Mouse (Mus musculus) liver, embryonic 13.5 days (tissue): ENCODE measurements at regions not wholly inside any gene's neighbourhood (a gene's known extent, or its start where the extent isn't known, plus 50 kb on each side); places are given as distances from the start of the nearest gene placed in this dataset.

Source experiments
- ATAC-seq: fragments of 200-750 bp; cut with Nextera tagmentation; 2 replicates; pipeline ENCODE4 v1.8.0; 2017; ENCODE audit warnings: low read depth, mild to moderate bottlenecking, moderate number of reproducible peaks, moderate library complexity
- DNase-seq: peaks from one replicate; pipeline ENCODE4 v3.0.0; 2022
- H3K27ac ChIP-seq: fragments of 300-500 bp; sonication (generic); 2 replicates; pipeline ENCODE4 v1.5.1; 2015; ENCODE audit warnings: moderate library complexity, mild to moderate bottlenecking, inconsistent platforms
- H3K27me3 ChIP-seq: fragments of 300-500 bp; sonication (generic); 2 replicates; pipeline ENCODE4 v1.6.1; 2015; ENCODE audit warnings: mild to moderate bottlenecking, inconsistent platforms
- H3K36me3 ChIP-seq: fragments of 300-500 bp; sonication (generic); 2 replicates; pipeline ENCODE4 v1.6.1; 2015; ENCODE audit warnings: mild to moderate bottlenecking, inconsistent platforms
- H3K4me1 ChIP-seq: fragments of 300-500 bp; sonication (generic); replicated peaks from 2 replicates; pipeline ENCODE4 v1.6.1; 2015; ENCODE audit warnings: inconsistent platforms
- H3K4me2 ChIP-seq: fragments of 300-500 bp; sonication (generic); 2 replicates; pipeline ENCODE4 v1.6.1; 2015; ENCODE audit warnings: inconsistent platforms, mild to moderate bottlenecking, moderate library complexity
- H3K4me3 ChIP-seq: fragments of 300-500 bp; sonication (generic); replicated peaks from 2 replicates; pipeline ENCODE4 v1.5.1; 2015; ENCODE audit warnings: mild to moderate bottlenecking, inconsistent platforms
- H3K9ac ChIP-seq: fragments of 300-500 bp; sonication (generic); 2 replicates; pipeline ENCODE4 v1.6.1; 2015; ENCODE audit warnings: mild to moderate bottlenecking, inconsistent platforms
- H3K9me3 ChIP-seq: fragments of 300-500 bp; sonication (generic); replicated peaks from 2 replicates; pipeline ENCODE4 v1.6.1; 2016; ENCODE audit warnings: inconsistent platforms
- WGBS: fragments of 180-500 bp; shearing (Covaris S2); methylation state at CpG from one replicate; pipeline ENCODE4 v1.1.7; 2015; ENCODE audit not compliant: insufficient replicate concordance; 5-methylcytosine and 5-hydroxymethylcytosine counted together

DNA sequence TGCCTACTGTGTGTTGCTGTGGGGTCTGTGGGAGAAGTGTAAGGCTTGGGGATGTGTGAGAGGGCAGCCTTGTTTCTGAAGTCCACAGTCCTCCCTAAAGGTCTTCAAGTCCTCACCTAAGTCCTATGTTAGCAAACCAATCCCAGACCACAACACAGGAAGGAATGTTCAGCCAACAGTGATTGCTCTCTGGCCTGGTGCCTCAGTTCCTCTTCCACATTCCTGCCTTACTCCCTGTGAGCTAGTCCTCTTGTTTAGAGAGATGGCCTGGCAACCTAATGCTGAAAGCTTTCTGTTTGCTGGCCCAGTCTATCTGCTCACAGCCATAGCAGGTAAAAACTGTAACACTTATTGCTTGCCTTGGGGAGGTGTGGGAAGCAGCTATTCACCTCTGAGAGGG lies 58.4 kb upstream of the Habp2 start:
- Histone ChIP-seq H3K27ac (no peak overlapping the region), H3K9me3 (peaks cover 6% of the 10 kb centered on the region; the same call in 1 of the 2 replicates), H3K36me3 (no peaks in the 10 kb centered on the region), H3K4me1 (no peaks in the 10 kb centered on the region), H3K4me2 (no peak overlapping the region), H3K9ac (no peak overlapping the region), H3K4me3 (no peak overlapping the region), H3K27me3 (no peaks in the 10 kb centered on the region)
- ATAC-seq (no peak), DNase-seq (no peak)

DNA sequence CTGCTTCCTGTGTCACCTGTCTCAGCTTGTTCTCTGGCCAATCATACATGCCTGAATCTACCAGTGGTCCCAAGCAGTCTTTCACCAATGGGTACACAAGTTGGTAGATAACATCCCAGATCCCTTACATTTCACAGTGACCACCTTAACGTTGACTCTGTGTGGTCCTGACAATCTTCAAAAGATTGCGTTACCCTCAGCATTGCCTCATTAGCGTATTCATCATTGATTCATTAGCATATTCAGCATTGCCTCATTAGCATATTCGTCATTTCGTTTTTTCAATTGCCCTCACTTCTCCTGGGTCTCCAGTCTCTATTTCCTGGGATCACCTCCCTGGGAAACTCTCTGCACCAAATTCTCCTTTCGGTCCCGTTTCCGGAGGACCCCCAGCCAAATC lies 55.5 kb upstream of the Habp2 start:
- H3K9ac ChIP-seq: no peak overlapping the region
- ATAC-seq (no peak), DNase-seq (no peak)
- WGBS: 68% methylated on average over 8 of the region's 8 CpGs
- H3K36me3 ChIP-seq: no peaks in the 10 kb centered on the region
- no peak overlapping the region for H3K4me2 ChIP-seq
- no peaks in the 10 kb centered on the region for H3K27me3 ChIP-seq
- H3K27ac ChIP-seq: no peak overlapping the region
- H3K9me3 ChIP-seq: peaks cover 6% of the 10 kb centered on the region; the same call in 1 of the 2 replicates
- no peaks in the 10 kb centered on the region for H3K4me1 ChIP-seq
- no peak overlapping the region for H3K4me3 ChIP-seq

DNA sequence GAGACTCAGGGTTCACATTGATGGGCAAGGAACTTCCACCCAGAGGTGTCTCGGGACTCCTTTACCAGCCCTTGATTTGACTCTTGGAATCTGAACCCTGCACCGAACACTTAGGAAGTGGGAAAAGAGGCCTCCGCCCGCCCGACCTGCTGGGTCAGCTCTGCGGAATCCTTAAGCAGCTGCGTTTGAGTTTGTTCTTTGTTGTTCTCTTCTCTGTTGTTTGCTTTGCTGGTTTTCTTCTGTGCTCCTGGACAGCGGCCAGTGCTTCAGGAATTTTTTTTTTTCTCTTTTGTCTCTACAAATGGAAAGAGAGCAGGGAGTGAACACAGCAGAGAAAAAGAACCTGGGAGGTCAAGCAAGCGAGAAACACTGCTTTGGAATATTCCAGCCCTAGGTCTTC lies 55.1 kb upstream of the Habp2 start:
- H3K27me3 ChIP-seq: no peaks in the 10 kb centered on the region
- no peak overlapping the region for H3K27ac ChIP-seq
- H3K4me1 ChIP-seq: no peaks in the 10 kb centered on the region
- H3K4me2 ChIP-seq: no peak overlapping the region
- H3K4me3 ChIP-seq: no peak overlapping the region
- 66% methylated on average over 9 of the region's 9 CpGs for WGBS
- no peak for DNase-seq
- H3K9ac ChIP-seq: no peak overlapping the region
- H3K9me3 ChIP-seq: peaks cover 6% of the 10 kb centered on the region; the same call in 1 of the 2 replicates
- no peak for ATAC-seq
- H3K36me3 ChIP-seq: no peaks in the 10 kb centered on the region

GRCm38 (mm10) chr19:56232269-56232668 lies 54.7 kb upstream of the Habp2 start:
- no peak for DNase-seq
- Histone ChIP-seq H3K27ac (no peak overlapping the region), H3K9me3 (peaks cover 6% of the 10 kb centered on the region; the same call in 1 of the 2 replicates), H3K36me3 (no peaks in the 10 kb centered on the region), H3K4me3 (no peak overlapping the region), H3K27me3 (no peaks in the 10 kb centered on the region), H3K4me1 (no peaks in the 10 kb centered on the region), H3K9ac (no peak overlapping the region), H3K4me2 (no peak overlapping the region)
- 79% methylated on average over 7 of the region's 7 CpGs for WGBS
- ATAC-seq: no peak

DNA sequence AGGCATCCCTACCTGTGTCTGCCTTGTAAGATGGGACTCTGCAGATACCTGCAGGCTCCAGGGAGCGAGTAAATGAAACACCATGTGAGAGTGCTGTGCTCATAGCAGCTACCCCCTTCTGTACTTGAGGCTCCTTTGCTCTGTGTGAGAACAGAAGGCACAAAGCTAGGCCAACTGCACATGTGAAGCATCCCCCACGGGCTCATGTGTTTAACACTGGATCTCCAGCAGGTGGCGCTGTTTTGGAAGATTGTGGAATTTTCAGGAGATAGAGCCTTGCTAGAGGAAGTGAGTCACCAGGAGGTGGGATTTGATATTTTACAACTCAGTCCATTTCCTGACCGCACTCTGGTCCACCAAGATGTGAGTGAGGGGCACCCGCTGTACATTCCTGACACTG lies 54.0 kb upstream of the Habp2 start:
- DNase-seq (no peak), ATAC-seq (no peak)
- WGBS: 84% methylated on average over 5 of the region's 5 CpGs
- no peak overlapping the region for H3K9ac ChIP-seq
- no peak overlapping the region for H3K4me3 ChIP-seq
- H3K4me1 ChIP-seq: no peaks in the 10 kb centered on the region
- H3K27me3 ChIP-seq: no peaks in the 10 kb centered on the region
- no peaks in the 10 kb centered on the region for H3K36me3 ChIP-seq
- no peak overlapping the region for H3K27ac ChIP-seq
- peaks cover 6% of the 10 kb centered on the region; the same call in 1 of the 2 replicates for H3K9me3 ChIP-seq
- H3K4me2 ChIP-seq: no peak overlapping the region

DNA sequence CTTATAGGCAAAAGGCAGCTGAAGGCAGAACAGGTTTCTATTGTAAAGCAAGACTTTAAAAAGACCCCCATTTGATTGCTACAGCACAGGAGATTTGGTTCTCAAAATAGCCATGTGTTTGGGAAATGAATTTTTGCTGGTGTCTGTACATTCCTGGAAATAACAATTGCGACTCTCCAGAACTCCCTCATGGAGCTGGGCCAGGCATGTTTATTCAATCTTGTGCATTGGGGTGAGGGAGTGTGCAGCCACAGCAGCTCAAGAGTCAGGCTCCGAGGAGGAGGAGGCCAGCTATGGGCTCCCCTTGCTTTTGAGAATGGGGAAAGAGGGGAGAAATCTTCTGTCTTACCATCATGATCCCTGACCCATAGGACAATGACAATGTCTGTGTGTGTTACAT lies 51.9 kb upstream of the Habp2 start:
- Histone ChIP-seq H3K9ac (no peak overlapping the region), H3K4me3 (no peak overlapping the region), H3K9me3 (peaks cover 6% of the 10 kb centered on the region; the same call in 1 of the 2 replicates), H3K27me3 (no peaks in the 10 kb centered on the region), H3K4me2 (no peak overlapping the region), H3K4me1 (no peaks in the 10 kb centered on the region), H3K27ac (no peak overlapping the region), H3K36me3 (no peaks in the 10 kb centered on the region)
- ATAC-seq: no peak
- no peak for DNase-seq
- 54% methylated on average over 2 of the region's 2 CpGs for WGBS
